Comparison of ENCODE assay signal across 16 mouse cellular contexts in the genomic region with DNA sequence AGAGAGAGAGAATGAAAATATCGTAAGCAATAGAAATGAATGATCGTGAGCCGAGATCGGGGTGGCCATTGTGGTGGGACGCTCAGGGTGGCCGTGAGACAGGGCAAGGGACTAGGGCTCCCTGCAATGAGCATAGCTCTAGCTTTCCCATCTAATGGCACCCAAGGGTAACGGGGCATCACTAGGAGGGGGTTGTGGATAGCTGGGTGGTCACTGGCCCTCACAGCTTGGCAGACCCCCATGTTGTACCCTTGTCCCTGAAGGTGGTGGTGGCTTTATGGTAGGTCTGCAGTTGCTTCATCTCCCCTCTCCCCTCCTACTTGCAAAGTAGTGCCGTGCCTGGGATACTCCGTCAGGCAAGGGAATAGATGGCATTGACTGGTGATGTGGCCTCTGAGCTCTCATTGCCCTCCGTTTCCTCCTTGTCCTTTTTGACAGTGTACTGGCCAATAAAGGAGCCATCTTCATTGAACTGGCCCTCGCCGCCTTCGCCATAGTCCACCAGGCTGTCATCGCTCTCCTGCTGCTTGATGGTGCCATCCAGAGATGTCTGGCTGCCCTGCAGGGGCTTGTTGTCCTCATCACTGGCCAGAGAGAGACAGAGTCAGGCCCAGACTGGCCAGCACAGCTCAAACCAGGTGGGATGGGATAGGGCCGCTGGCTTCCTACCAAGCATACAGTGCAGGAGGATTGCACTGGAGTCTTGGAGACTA. TPM values are rescaled to one million over a fixed set of nuclear protein-coding genes. Genes with fewer than 3 reads are reported as not detected.
A peak's percentile ranks its signal among the peaks of the same experiment; 100 is the strongest.
DNase-seq lines count a peak whose midpoint lies in the region; ATAC-seq lines count a peak whose summit lies in the region.
"Had no signal": no experiment of that assay in that cellular context is flagged by ENCODE, and none has a peak within 500 bp of the region (broad histone marks: within the 10 kb centered on the region; RNA-seq: fewer than 3 reads in every experiment).

No protein-coding gene starts in this region.

- no peaks in the 10 kb centered on the region for H3K27me3 ChIP-seq in neural tube, embryonic 13.5 days
- H3K27me3 ChIP-seq in hindbrain, embryonic 14.5 days (ENCODE audit: control insufficient read depth, insufficient read depth, low read length) = no peaks in the 10 kb centered on the region
- H3K27me3 ChIP-seq: embryonic facial prominence, embryonic 15.5 days; limb, embryonic 12.5 days had no signal

- H3K4me3 ChIP-seq in neural tube, embryonic 13.5 days = no peak overlapping the region
- H3K4me3 ChIP-seq in hindbrain, embryonic 14.5 days (replicated peaks; ENCODE audit: low read length) = no peak overlapping the region
- H3K4me3 ChIP-seq: embryonic facial prominence, embryonic 15.5 days; limb, embryonic 12.5 days had no signal

- peaks cover 33% of the 10 kb centered on the region for H3K4me1 ChIP-seq in neural tube, embryonic 13.5 days (replicated peaks)
- peaks cover 8% of the 10 kb centered on the region for H3K4me1 ChIP-seq in hindbrain, embryonic 14.5 days (replicated peaks; ENCODE audit: control insufficient read depth, insufficient read depth, low read length)
- H3K4me1 ChIP-seq: embryonic facial prominence, embryonic 15.5 days; limb, embryonic 12.5 days had no signal

- no peak for ATAC-seq in neural tube, embryonic 13.5 days (ENCODE audit: low read depth)
- ATAC-seq in hindbrain, embryonic 14.5 days (ENCODE audit: low FRiP score) = no peak
- ATAC-seq: CD4-positive, CD25-positive, alpha-beta regulatory T cell, adult 4 months; liver, postnatal 0 days had no signal

- peaks cover 31% of the 10 kb centered on the region for H3K36me3 ChIP-seq in neural tube, embryonic 13.5 days
- peaks cover 16% of the 10 kb centered on the region for H3K36me3 ChIP-seq in hindbrain, embryonic 14.5 days (replicated peaks; ENCODE audit: control insufficient read depth, insufficient read depth)
- H3K36me3 ChIP-seq: embryonic facial prominence, embryonic 15.5 days; limb, embryonic 12.5 days had no signal

- H3K4me2 ChIP-seq in neural tube, embryonic 13.5 days = no peak overlapping the region
- H3K4me2 ChIP-seq in hindbrain, embryonic 14.5 days (replicated peaks) = no peak overlapping the region
- H3K4me2 ChIP-seq: embryonic facial prominence, embryonic 15.5 days; limb, embryonic 12.5 days had no signal

- peak overlapping the region; percentile 76 for H3K27ac ChIP-seq in neural tube, embryonic 13.5 days (replicated peaks)
- H3K27ac ChIP-seq in hindbrain, embryonic 14.5 days = peak overlapping the region; percentile 70
- H3K27ac ChIP-seq: embryonic facial prominence, embryonic 15.5 days; limb, embryonic 12.5 days had no signal

- DNase-seq in neural tube, embryonic 10.5 days (ENCODE audit: extremely low spot score, low spot score) = no peak
- DNase-seq in cerebellum, postnatal 25 days = peak; percentile 63 to 66
- no peak for DNase-seq in hindbrain, embryonic 14.5 days (ENCODE audit: low spot score)
- DNase-seq in kidney, postnatal 14 days = no peak
- no peak for DNase-seq in kidney, adult 18-20 months
- DNase-seq in layer of hippocampus, postnatal 36 days = no peak
- DNase-seq in heart, adult 8-10 months (ENCODE audit: low spot score) = no peak
- DNase-seq: adrenal gland, postnatal 36 days; kidney, adult 11 months; kidney, postnatal 36 days; liver, postnatal 0 days; lung, postnatal 36 days had no signal

- H3K9me3 ChIP-seq in neural tube, embryonic 13.5 days = no peaks in the 10 kb centered on the region
- H3K9me3 ChIP-seq in hindbrain, embryonic 14.5 days (ENCODE audit: control insufficient read depth, low read length) = no peaks in the 10 kb centered on the region
- H3K9me3 ChIP-seq: embryonic facial prominence, embryonic 15.5 days; limb, embryonic 12.5 days had no signal

- H3K9ac ChIP-seq in neural tube, embryonic 13.5 days = no peak overlapping the region
- H3K9ac ChIP-seq in hindbrain, embryonic 14.5 days = no peak overlapping the region
- H3K9ac ChIP-seq: embryonic facial prominence, embryonic 15.5 days; limb, embryonic 12.5 days; liver, postnatal 0 days had no signal

- 84% methylated on average over 15 of the region's 15 CpGs for WGBS in neural tube, embryonic 13.5 days
- 91% methylated on average over 15 of the region's 15 CpGs for WGBS in hindbrain, embryonic 14.5 days

RNA-seq across cellular contexts. Expression of a gene that starts 27.2 kb away (rescaled TPM):
- polyA plus RNA-seq in neural tube, embryonic 13.5 days (2015; fragmentation: Nextera tagmentation; extraction: Ambion mirVana) = 84.9 and 102 TPM in 2 replicates
- polyA plus RNA-seq in hindbrain, embryonic 14.5 days (2014; fragmentation: Nextera tagmentation; extraction: Ambion mirVana) = 26.1 and 28.1 TPM in 2 replicates
- 10 to 100 TPM; 71.6 to 85.6 TPM for total RNA-seq in layer of hippocampus, postnatal 36 days (2021)
- 1 to 10 TPM; 2.7 to 4.6 (median 3.5) TPM for total RNA-seq in heart, adult 8-10 months (2022)
- total RNA-seq: adrenal gland, postnatal 36 days had no signal
- polyA plus RNA-seq: CD4-positive, CD25-positive, alpha-beta regulatory T cell, adult 4 months had no signal

Comparison
In these comparisons a context has a peak if more than half of its experiments do, and no peak if none do; other contexts are left out.
1. DNase-seq: peak in cerebellum, postnatal 25 days (2 of 2); none in neural tube, embryonic 10.5 days (single experiment), hindbrain, embryonic 14.5 days (single experiment), kidney, postnatal 14 days (single experiment), kidney, adult 18-20 months (single experiment), layer of hippocampus, postnatal 36 days (0 of 2) and heart, adult 8-10 months (single experiment).
2. RNA of a gene that starts 27.2 kb away (total RNA-seq): 71.6 to 85.6 TPM in layer of hippocampus, postnatal 36 days; 2.7 to 4.6 TPM in heart, adult 8-10 months; every median in the first group is over 10 times any median in the second.